Mouse (Mus musculus) stomach, embryonic 15.5 days (tissue): ENCODE results near the gene Gm49396. TPM values are rescaled to one million over a fixed set of nuclear protein-coding genes. Genes with fewer than 3 reads are reported as not detected.

Experiments
- ATAC-seq: fragments of 200-750 bp; cut with Nextera tagmentation; 2 replicates; pipeline ENCODE4 v1.8.0; 2017; ENCODE audit warnings: low read depth, moderate number of reproducible peaks, moderate TSS enrichment; ENCODE audit not compliant: insufficient read depth, low FRiP score
- H3K27ac ChIP-seq: fragments of 300-500 bp; sonication (generic); 2 replicates; pipeline ENCODE4 v1.5.1; 2015; ENCODE audit warnings: mild to moderate bottlenecking, inconsistent platforms
- H3K27me3 ChIP-seq: fragments of 300-500 bp; sonication (generic); replicated peaks from 2 replicates; pipeline ENCODE4 v1.6.1; 2015; ENCODE audit warnings: inconsistent platforms
- H3K36me3 ChIP-seq: fragments of 300-500 bp; sonication (generic); 2 replicates; pipeline ENCODE4 v1.6.1; 2015; ENCODE audit warnings: inconsistent platforms
- H3K4me1 ChIP-seq: fragments of 300-500 bp; sonication (generic); 2 replicates; pipeline ENCODE4 v1.6.1; 2015; ENCODE audit warnings: inconsistent platforms
- H3K4me2 ChIP-seq: fragments of 300-500 bp; sonication (generic); 2 replicates; pipeline ENCODE4 v1.6.1; 2015; ENCODE audit warnings: mild to moderate bottlenecking, inconsistent platforms
- H3K4me3 ChIP-seq: fragments of 300-500 bp; sonication (generic); replicated peaks from 2 replicates; pipeline ENCODE4 v1.5.1; 2015; ENCODE audit warnings: inconsistent platforms
- H3K9ac ChIP-seq: fragments of 300-500 bp; sonication (generic); 2 replicates; pipeline ENCODE4 v1.6.1; 2015; ENCODE audit warnings: inconsistent platforms
- H3K9me3 ChIP-seq: fragments of 300-500 bp; sonication (generic); 2 replicates; pipeline ENCODE4 v1.6.1; 2016; ENCODE audit warnings: inconsistent platforms
- WGBS: fragments of 180-500 bp; shearing (Covaris S2); methylation state at CpG from one replicate; pipeline ENCODE4 v1.1.7; 2015; 5-methylcytosine and 5-hydroxymethylcytosine counted together
- polyA plus RNA-seq: library from polyadenylated mRNA; unstranded; fragments of >200 nt; fragmentation: Nextera tagmentation; extraction: Ambion mirVana; gene quantifications from 2 replicates; pipeline ENCODE4 v1.2.1, GENCODE M21; 2015

Gm49396 gene
- polyA plus RNA-seq, 1 experiment from 2014 or later = 11.5 TPM

GRCm38 (mm10) chr7:30532931-30533330 lies 30.2 kb upstream of the Gm49396 start:
- Histone ChIP-seq H3K4me1 (peaks cover 15% of the 10 kb centered on the region; the same call in 1 of the 2 replicates), H3K9ac (no peak overlapping the region), H3K27ac (no peak overlapping the region), H3K9me3 (no peaks in the 10 kb centered on the region), H3K36me3 (peaks cover 35% of the 10 kb centered on the region), H3K4me3 (no peak overlapping the region), H3K27me3 (no peaks in the 10 kb centered on the region), H3K4me2 (0 out of 2 replicates have a peak overlapping the region, but pooled peaks have one; percentile 96)
- WGBS = 51% methylated on average over 8 of the region's 8 CpGs
- ATAC-seq = no peak

GRCm38 (mm10) chr7:30533941-30534632 lies 29.1 kb upstream of the Gm49396 start:
- Histone ChIP-seq H3K27me3 (no peaks in the 10 kb centered on the region), H3K4me3 (peak overlapping the region; percentile 72), H3K9ac (peak overlapping the region; percentile 54), H3K4me1 (peaks cover 15% of the 10 kb centered on the region; the same call in 1 of the 2 replicates), H3K36me3 (peaks cover 25% of the 10 kb centered on the region), H3K4me2 (peak overlapping the region; percentile 96), H3K27ac (0 out of 2 replicates have a peak overlapping the region, but pooled peaks have one; percentile 36), H3K9me3 (no peaks in the 10 kb centered on the region)
- ATAC-seq = peak; percentile 6; the same call in 1 of the 2 replicates
- 8% methylated on average over 26 of the region's 26 CpGs for WGBS

- Histone ChIP-seq H3K36me3 (peaks cover 19% of the 10 kb centered on the region), H3K4me3 (peak within 1 kb of the TSS; percentile 72), H3K9ac (peak within 1 kb of the TSS; percentile 54), H3K27ac (peak within 1 kb of the TSS; percentile 36; the same call in 1 of the 2 replicates), H3K9me3 (no peaks in the 10 kb centered on the region), H3K4me2 (peak within 1 kb of the TSS; percentile 96), H3K27me3 (no peaks in the 10 kb centered on the region), H3K4me1 (peaks cover 15% of the 10 kb centered on the region; the same call in 1 of the 2 replicates)
- under 1% methylated on average over 70 of the region's 84 CpGs for WGBS
- peak; percentile 96 for ATAC-seq
These were observed 28.2 kb upstream of the Gm49396 start, which contains the start of gene Arhgap33 for GRCm38 (mm10) chr7:30534633-30535577. TSS of gene Arhgap33 (minus strand) at chr7:30535060.

- no peak overlapping the region for H3K4me2 ChIP-seq
- no peak overlapping the region for H3K9ac ChIP-seq
- H3K9me3 ChIP-seq = no peaks in the 10 kb centered on the region
- ATAC-seq = no peak
- no peak overlapping the region for H3K4me3 ChIP-seq
- H3K4me1 ChIP-seq = 0 out of 2 replicates have a peak, but pooled peaks cover under 1% of the 10 kb centered on the region
- 88% methylated on average over 7 of the region's 7 CpGs for WGBS
- peaks cover 16% of the 10 kb centered on the region; the same call in 1 of the 2 replicates for H3K36me3 ChIP-seq
- H3K27ac ChIP-seq = no peak overlapping the region
- no peaks in the 10 kb centered on the region for H3K27me3 ChIP-seq
These were observed 22.6 kb upstream of the Gm49396 start for GRCm38 (mm10) chr7:30540572-30540971.

GRCm38 (mm10) chr7:30544327-30544726 lies 18.8 kb upstream of the Gm49396 start:
- Histone ChIP-seq H3K4me2 (no peak overlapping the region), H3K4me3 (no peak overlapping the region), H3K36me3 (peaks cover 23% of the 10 kb centered on the region), H3K27ac (no peak overlapping the region), H3K9me3 (no peaks in the 10 kb centered on the region), H3K9ac (no peak overlapping the region), H3K4me1 (no peaks in the 10 kb centered on the region), H3K27me3 (no peaks in the 10 kb centered on the region)
- no peak for ATAC-seq
- WGBS = 81% methylated on average over 2 of the region's 2 CpGs

- Histone ChIP-seq H3K9ac (no peak overlapping the region), H3K4me1 (peaks cover 10% of the 10 kb centered on the region), H3K4me2 (no peak overlapping the region), H3K27me3 (no peaks in the 10 kb centered on the region), H3K36me3 (peaks cover 8% of the 10 kb centered on the region), H3K27ac (no peak overlapping the region), H3K4me3 (no peak overlapping the region), H3K9me3 (no peaks in the 10 kb centered on the region)
- no peak for ATAC-seq
- 87% methylated on average over 2 of the region's 2 CpGs for WGBS
These were observed 13.3 kb upstream of the Gm49396 start for GRCm38 (mm10) chr7:30549880-30550279.

- 100% methylated on average over 1 of the region's 1 CpGs for WGBS
- no peak overlapping the region for H3K27ac ChIP-seq
- H3K4me3 ChIP-seq = no peak overlapping the region
- H3K9ac ChIP-seq = no peak overlapping the region
- no peaks in the 10 kb centered on the region for H3K9me3 ChIP-seq
- H3K4me1 ChIP-seq = peaks cover 10% of the 10 kb centered on the region
- H3K36me3 ChIP-seq = peaks cover 15% of the 10 kb centered on the region
- no peaks in the 10 kb centered on the region for H3K27me3 ChIP-seq
- ATAC-seq = no peak
- H3K4me2 ChIP-seq = no peak overlapping the region
These were observed 12.5 kb upstream of the Gm49396 start for GRCm38 (mm10) chr7:30550603-30551002.

- 2% methylated on average over 10 of the region's 10 CpGs for WGBS
- ATAC-seq = peak; percentile 41; the same call in 1 of the 2 replicates
- no peaks in the 10 kb centered on the region for H3K9me3 ChIP-seq
- H3K27ac ChIP-seq = peak overlapping the region; percentile 99
- H3K4me1 ChIP-seq = peaks cover 10% of the 10 kb centered on the region
- H3K4me3 ChIP-seq = peak overlapping the region; percentile 76
- H3K4me2 ChIP-seq = peak overlapping the region; percentile 97
- H3K9ac ChIP-seq = peak overlapping the region; percentile 46; the same call in 1 of the 2 replicates
- H3K36me3 ChIP-seq = peaks cover 16% of the 10 kb centered on the region
- no peaks in the 10 kb centered on the region for H3K27me3 ChIP-seq
These were observed 11.6 kb upstream of the Gm49396 start for GRCm38 (mm10) chr7:30551445-30552101.

GRCm38 (mm10) chr7:30552102-30553020 lies 10.8 kb upstream of the Gm49396 start, which contains the start of the genes Hspb6 and Proser3:
TSS of gene Hspb6 (plus strand) at chr7:30552178.
TSS of gene Proser3 (minus strand) at chr7:30552299.
- ATAC-seq = peak; percentile 96
- H3K4me3 ChIP-seq = peak within 1 kb of the TSS; percentile 76
- WGBS = 1% methylated on average over 44 of the region's 44 CpGs
- peak within 1 kb of the TSS; percentile 99 for H3K27ac ChIP-seq
- H3K27me3 ChIP-seq = no peaks in the 10 kb centered on the region
- H3K36me3 ChIP-seq = peaks cover 23% of the 10 kb centered on the region
- H3K9ac ChIP-seq = peak within 1 kb of the TSS; percentile 77
- H3K4me2 ChIP-seq = peak within 1 kb of the TSS; percentile 97
- no peaks in the 10 kb centered on the region for H3K9me3 ChIP-seq
- H3K4me1 ChIP-seq = peaks cover 10% of the 10 kb centered on the region

- Histone ChIP-seq H3K27ac (peak overlapping the region; percentile 99), H3K27me3 (no peaks in the 10 kb centered on the region), H3K4me2 (peak overlapping the region; percentile 97), H3K4me3 (peak overlapping the region; percentile 76), H3K9me3 (no peaks in the 10 kb centered on the region), H3K4me1 (peaks cover 11% of the 10 kb centered on the region), H3K36me3 (peaks cover 23% of the 10 kb centered on the region), H3K9ac (peak overlapping the region; percentile 77)
- no peak; the same call in 1 of the 2 replicates for ATAC-seq
- 4% methylated on average over 23 of the region's 23 CpGs for WGBS
These were observed 10.0 kb upstream of the Gm49396 start for GRCm38 (mm10) chr7:30553021-30553589.
